8 mouse cellular contexts compared by ENCODE assay signal in genomic region chr13:23298445-23299232, GRCm38 (mm10). TPM values are rescaled to one million over a fixed set of nuclear protein-coding genes. Genes with fewer than 3 reads are reported as not detected.
DNase-seq lines count a peak whose midpoint lies in the region; ATAC-seq lines count a peak whose summit lies in the region.

No protein-coding gene starts in this region.

- peak; percentile 80 for DNase-seq in heart, adult 11 months
- DNase-seq in heart, postnatal 4 days = no peak
- DNase-seq in 416B (ENCODE audit: low read depth) = peak; percentile 54
- peak; percentile 89 for DNase-seq in embryo, embryonic 9.5 days (ENCODE audit: extremely low spot score)
- peak; percentile 87 for DNase-seq in intestine, embryonic 14.5 days (ENCODE audit: low spot score)
- DNase-seq in cerebellum, adult 9-10 months = no peak
- no peak for DNase-seq in adipocyte (ENCODE audit: low spot score)

- peak overlapping the region; percentile 68 for H3K4me2 ChIP-seq in intestine, embryonic 14.5 days (ENCODE audit: low read length)
- peak overlapping the region; percentile 78 for H3K4me2 ChIP-seq in midbrain, embryonic 16.5 days (ENCODE audit: low read length)

- no peaks in the 10 kb centered on the region for H3K9me3 ChIP-seq in intestine, embryonic 14.5 days (ENCODE audit: control insufficient read depth, low read length)
- no peaks in the 10 kb centered on the region for H3K9me3 ChIP-seq in midbrain, embryonic 16.5 days (replicated peaks; ENCODE audit: control insufficient read depth, low read length, poor library complexity, severe bottlenecking)

- H3K27ac ChIP-seq in intestine, embryonic 14.5 days (ENCODE audit: low read depth) = no peak overlapping the region
- H3K27ac ChIP-seq in midbrain, embryonic 16.5 days (ENCODE audit: low read length) = no peak overlapping the region

- ATAC-seq in intestine, embryonic 14.5 days (replicated peaks; ENCODE audit: low FRiP score, low TSS enrichment, low read depth) = peak; percentile 81
- peak; percentile 83 for ATAC-seq in midbrain, embryonic 16.5 days

- no peaks in the 10 kb centered on the region for H3K36me3 ChIP-seq in intestine, embryonic 14.5 days (ENCODE audit: control insufficient read depth, insufficient read depth, low read length)
- H3K36me3 ChIP-seq in midbrain, embryonic 16.5 days (ENCODE audit: control insufficient read depth, insufficient read depth, low read length) = no peaks in the 10 kb centered on the region

- peak overlapping the region; percentile 46 for H3K9ac ChIP-seq in intestine, embryonic 14.5 days (ENCODE audit: low read length)
- no peak overlapping the region for H3K9ac ChIP-seq in midbrain, embryonic 16.5 days (ENCODE audit: low read depth, low read length)

- peak overlapping the region; percentile 54 for H3K4me3 ChIP-seq in intestine, embryonic 14.5 days (ENCODE audit: low read depth, low read length)
- peak overlapping the region; percentile 48 for H3K4me3 ChIP-seq in midbrain, embryonic 16.5 days (ENCODE audit: low read depth, low read length)

- no peaks in the 10 kb centered on the region for H3K4me1 ChIP-seq in intestine, embryonic 14.5 days (replicated peaks; ENCODE audit: control insufficient read depth, insufficient read depth, low read length)
- peaks cover 3% of the 10 kb centered on the region for H3K4me1 ChIP-seq in midbrain, embryonic 16.5 days (ENCODE audit: control insufficient read depth, insufficient read depth, low read length)

- 9% methylated on average over 21 of the region's 21 CpGs for WGBS in intestine, embryonic 14.5 days
- WGBS in midbrain, embryonic 16.5 days = 2% methylated on average over 21 of the region's 21 CpGs

- peaks cover 4% of the 10 kb centered on the region; the same call in 1 of the 2 replicates for H3K27me3 ChIP-seq in intestine, embryonic 14.5 days (replicated peaks; ENCODE audit: control insufficient read depth, insufficient read depth, low read length)
- H3K27me3 ChIP-seq in midbrain, embryonic 16.5 days (ENCODE audit: control insufficient read depth, insufficient read depth, low read depth, low read length) = peaks cover 16% of the 10 kb centered on the region

RNA-seq across cellular contexts. Expression of gene Vmn1r223, which starts 51.7 kb away (rescaled TPM):
- not detected for total RNA-seq in heart, postnatal 4 days (2021)
- polyA plus RNA-seq in intestine, embryonic 14.5 days (2014; fragmentation: Nextera tagmentation; extraction: Ambion mirVana) = not detected in 2 replicates
- polyA plus RNA-seq in midbrain, embryonic 16.5 days (2015; fragmentation: Nextera tagmentation; extraction: Ambion mirVana) = not detected in 2 replicates

Comparison
In these comparisons a context has a peak if more than half of its experiments do, and no peak if none do; other contexts are left out.
1. DNase-seq: peak in heart, adult 11 months (single experiment), 416B (single experiment), embryo, embryonic 9.5 days (single experiment) and intestine, embryonic 14.5 days (single experiment); none in heart, postnatal 4 days (single experiment), cerebellum, adult 9-10 months (single experiment) and adipocyte (single experiment).